Mouse (Mus musculus): ENCODE data around the gene Fbxo11. TPM values are rescaled to one million over a fixed set of nuclear protein-coding genes. Genes with fewer than 3 reads are reported as not detected.

Gene Fbxo11
- polyA plus RNA-seq (2015; fragmentation: Nextera tagmentation; extraction: Ambion mirVana): 28.1 and 29.7 TPM in 2 replicates

GRCm38 (mm10) chr17:88065031-88065800 is at the start of gene Fbxo11:
Fbxo11 (minus strand) TSS chr17:88065291.
- WGBS: 0% methylated on average over 44 of the region's 112 CpGs
- H3K27me3 ChIP-seq (ENCODE audit: control insufficient read depth, insufficient read depth, low read depth, low read length): no peaks in the 10 kb centered on the region
- H3K9me3 ChIP-seq (replicated peaks; ENCODE audit: control insufficient read depth, low read length, poor library complexity, severe bottlenecking): no peaks in the 10 kb centered on the region
- H3K4me1 ChIP-seq (ENCODE audit: control insufficient read depth, insufficient read depth, low read length): peaks cover 16% of the 10 kb centered on the region
- peak within 1 kb of the TSS; percentile 81 for H3K4me2 ChIP-seq (ENCODE audit: low read length)
- ATAC-seq: peak; percentile 8
- peak within 1 kb of the TSS; percentile 95 for H3K9ac ChIP-seq (ENCODE audit: low read depth, low read length)
- no peaks in the 10 kb centered on the region for H3K36me3 ChIP-seq (ENCODE audit: control insufficient read depth, insufficient read depth, low read length)
- H3K4me3 ChIP-seq (ENCODE audit: low read depth, low read length): peak within 1 kb of the TSS; percentile 92
- H3K27ac ChIP-seq (ENCODE audit: low read length): peak within 1 kb of the TSS; percentile 100

DNA sequence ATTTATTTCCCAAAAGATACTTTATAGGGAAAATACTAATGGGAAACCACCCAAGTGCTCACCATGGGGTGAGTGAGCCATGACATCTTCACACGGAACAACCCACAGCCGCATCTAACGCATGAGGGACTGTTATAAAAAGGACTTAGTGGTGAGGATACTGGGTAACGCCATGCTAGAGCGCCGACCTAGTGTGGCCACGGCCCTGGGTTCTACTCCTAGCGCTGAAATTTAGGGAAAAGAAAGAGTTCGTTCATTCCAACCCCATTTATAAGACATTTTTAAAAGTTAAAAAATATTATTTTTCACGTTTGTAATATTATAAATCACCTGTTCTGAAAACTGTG is 48.8 kb upstream of the Fbxo11 start:
- Histone ChIP-seq H3K27ac (ENCODE audit: low read length) (no peak overlapping the region), H3K4me1 (ENCODE audit: control insufficient read depth, insufficient read depth, low read length) (no peaks in the 10 kb centered on the region), H3K4me3 (ENCODE audit: low read depth, low read length) (no peak overlapping the region), H3K36me3 (ENCODE audit: control insufficient read depth, insufficient read depth, low read length) (no peaks in the 10 kb centered on the region), H3K9me3 (replicated peaks; ENCODE audit: control insufficient read depth, low read length, poor library complexity, severe bottlenecking) (no peaks in the 10 kb centered on the region), H3K9ac (ENCODE audit: low read depth, low read length) (no peak overlapping the region), H3K4me2 (ENCODE audit: low read length) (no peak overlapping the region), H3K27me3 (ENCODE audit: control insufficient read depth, insufficient read depth, low read depth, low read length) (no peaks in the 10 kb centered on the region)
- ATAC-seq: no peak
- 91% methylated on average over 10 of the region's 10 CpGs for WGBS

DNA sequence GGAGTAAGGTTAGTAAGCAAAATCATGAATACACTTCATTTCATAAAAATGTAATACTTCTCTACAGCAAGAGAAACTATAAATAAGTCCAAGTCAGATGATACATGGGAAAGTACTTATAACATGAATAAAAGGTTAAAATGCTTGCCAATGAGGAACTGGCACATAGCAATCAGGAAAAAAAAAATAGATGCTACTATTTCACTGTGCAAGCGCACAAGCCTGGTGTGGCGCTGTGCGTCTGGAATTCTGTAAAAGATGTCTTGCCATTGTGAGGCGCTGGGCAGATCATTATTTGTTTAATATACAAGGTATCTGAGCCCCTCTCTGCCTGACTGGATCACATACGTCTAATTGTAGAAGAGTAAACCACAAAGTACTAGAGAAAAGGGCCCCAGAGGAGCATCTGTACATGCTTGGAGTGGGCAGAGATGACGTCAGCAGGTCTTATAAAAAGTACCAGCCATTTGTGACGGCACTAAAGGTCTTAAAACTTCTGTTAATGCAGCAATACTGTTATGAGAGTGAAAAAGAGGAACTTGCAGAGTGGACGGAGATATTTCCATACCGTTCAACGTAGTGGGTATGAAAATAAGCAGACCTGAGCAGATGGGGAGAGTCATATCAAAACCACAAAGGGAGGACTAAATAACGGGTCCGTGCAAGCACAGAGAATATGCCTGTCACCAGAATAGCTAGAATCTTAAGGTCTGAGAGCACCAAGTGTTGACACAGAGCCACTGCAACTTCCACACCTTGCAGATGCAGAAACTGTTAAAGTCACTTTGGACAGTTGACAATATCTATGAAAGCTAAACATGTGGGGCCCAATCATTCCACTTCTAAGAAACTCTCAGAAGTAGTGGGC is 48.2 kb upstream of the Fbxo11 start:
- WGBS: 85% methylated on average over 12 of the region's 12 CpGs
- Histone ChIP-seq H3K36me3 (ENCODE audit: control insufficient read depth, insufficient read depth, low read length) (no peaks in the 10 kb centered on the region), H3K9me3 (replicated peaks; ENCODE audit: control insufficient read depth, low read length, poor library complexity, severe bottlenecking) (no peaks in the 10 kb centered on the region), H3K4me1 (ENCODE audit: control insufficient read depth, insufficient read depth, low read length) (no peaks in the 10 kb centered on the region), H3K27ac (ENCODE audit: low read length) (no peak overlapping the region), H3K4me3 (ENCODE audit: low read depth, low read length) (no peak overlapping the region), H3K9ac (ENCODE audit: low read depth, low read length) (no peak overlapping the region), H3K27me3 (ENCODE audit: control insufficient read depth, insufficient read depth, low read depth, low read length) (no peaks in the 10 kb centered on the region), H3K4me2 (ENCODE audit: low read length) (no peak overlapping the region)
- no peak for ATAC-seq

DNA sequence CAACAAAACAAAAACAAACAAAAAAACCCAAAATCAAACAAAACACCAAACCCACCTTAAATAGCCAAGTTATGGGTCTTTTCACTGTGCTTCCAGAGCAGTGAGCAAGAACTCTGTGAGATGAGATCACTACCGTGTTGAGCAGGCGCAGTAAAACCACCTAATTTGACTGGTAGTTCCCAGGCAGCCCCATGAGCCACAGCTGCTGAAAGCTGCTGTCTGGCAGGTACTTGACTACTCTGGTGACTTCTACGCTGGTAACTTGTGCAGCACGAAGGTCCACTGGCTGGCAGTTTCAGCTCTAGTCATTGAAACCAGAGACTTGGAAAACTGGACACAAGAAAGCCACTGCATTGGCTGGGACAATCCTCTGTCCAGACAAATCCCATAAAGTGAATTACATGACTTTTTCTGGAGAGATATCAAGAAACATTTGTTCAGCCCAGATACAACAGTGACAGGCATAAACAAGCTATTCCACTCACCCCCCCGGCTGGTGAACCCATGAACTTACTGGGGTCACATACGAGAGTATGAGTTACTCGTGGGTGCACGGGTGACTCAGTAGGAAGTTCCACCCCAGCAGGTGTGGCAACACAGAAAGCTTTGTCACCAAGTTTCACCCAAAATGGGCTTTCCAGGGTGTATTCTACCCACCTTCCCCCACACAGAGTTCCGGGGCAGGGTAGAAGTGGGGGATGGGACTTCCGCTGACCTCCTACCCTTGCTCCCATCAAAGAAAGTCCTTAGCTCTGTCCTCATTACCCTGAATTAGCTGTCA is 47.0 kb upstream of the Fbxo11 start:
- Histone ChIP-seq H3K9me3 (replicated peaks; ENCODE audit: control insufficient read depth, low read length, poor library complexity, severe bottlenecking) (no peaks in the 10 kb centered on the region), H3K27ac (ENCODE audit: low read length) (no peak overlapping the region), H3K4me2 (ENCODE audit: low read length) (no peak overlapping the region), H3K4me1 (ENCODE audit: control insufficient read depth, insufficient read depth, low read length) (no peaks in the 10 kb centered on the region), H3K9ac (ENCODE audit: low read depth, low read length) (no peak overlapping the region), H3K36me3 (ENCODE audit: control insufficient read depth, insufficient read depth, low read length) (no peaks in the 10 kb centered on the region), H3K4me3 (ENCODE audit: low read depth, low read length) (no peak overlapping the region), H3K27me3 (ENCODE audit: control insufficient read depth, insufficient read depth, low read depth, low read length) (no peaks in the 10 kb centered on the region)
- ATAC-seq: no peak
- WGBS: 85% methylated on average over 10 of the region's 10 CpGs

GRCm38 (mm10) chr17:88111081-88111796 is 46.1 kb upstream of the Fbxo11 start:
- ATAC-seq: no peak
- Histone ChIP-seq H3K27me3 (ENCODE audit: control insufficient read depth, insufficient read depth, low read depth, low read length) (no peaks in the 10 kb centered on the region), H3K4me2 (ENCODE audit: low read length) (no peak overlapping the region), H3K27ac (ENCODE audit: low read length) (no peak overlapping the region), H3K4me1 (ENCODE audit: control insufficient read depth, insufficient read depth, low read length) (no peaks in the 10 kb centered on the region), H3K9ac (ENCODE audit: low read depth, low read length) (no peak overlapping the region), H3K4me3 (ENCODE audit: low read depth, low read length) (no peak overlapping the region), H3K9me3 (replicated peaks; ENCODE audit: control insufficient read depth, low read length, poor library complexity, severe bottlenecking) (no peaks in the 10 kb centered on the region), H3K36me3 (ENCODE audit: control insufficient read depth, insufficient read depth, low read length) (no peaks in the 10 kb centered on the region)
- WGBS: 87% methylated on average over 12 of the region's 12 CpGs

- Histone ChIP-seq H3K36me3 (ENCODE audit: control insufficient read depth, insufficient read depth, low read length) (no peaks in the 10 kb centered on the region), H3K27ac (ENCODE audit: low read length) (no peak overlapping the region), H3K4me1 (ENCODE audit: control insufficient read depth, insufficient read depth, low read length) (no peaks in the 10 kb centered on the region), H3K4me3 (ENCODE audit: low read depth, low read length) (no peak overlapping the region), H3K9ac (ENCODE audit: low read depth, low read length) (no peak overlapping the region), H3K9me3 (replicated peaks; ENCODE audit: control insufficient read depth, low read length, poor library complexity, severe bottlenecking) (no peaks in the 10 kb centered on the region), H3K27me3 (ENCODE audit: control insufficient read depth, insufficient read depth, low read depth, low read length) (no peaks in the 10 kb centered on the region), H3K4me2 (ENCODE audit: low read length) (no peak overlapping the region)
- 86% methylated on average over 4 of the region's 4 CpGs for WGBS
- no peak for ATAC-seq
Observed at GRCm38 (mm10) chr17:88107708-88108107, 42.6 kb upstream of the Fbxo11 start.

- H3K9ac ChIP-seq (ENCODE audit: low read depth, low read length): no peak overlapping the region
- H3K27me3 ChIP-seq (ENCODE audit: control insufficient read depth, insufficient read depth, low read depth, low read length): no peaks in the 10 kb centered on the region
- H3K36me3 ChIP-seq (ENCODE audit: control insufficient read depth, insufficient read depth, low read length): no peaks in the 10 kb centered on the region
- 85% methylated on average over 9 of the region's 9 CpGs for WGBS
- no peaks in the 10 kb centered on the region for H3K4me1 ChIP-seq (ENCODE audit: control insufficient read depth, insufficient read depth, low read length)
- no peak for ATAC-seq
- no peak overlapping the region for H3K4me2 ChIP-seq (ENCODE audit: low read length)
- H3K27ac ChIP-seq (ENCODE audit: low read length): no peak overlapping the region
- no peaks in the 10 kb centered on the region for H3K9me3 ChIP-seq (replicated peaks; ENCODE audit: control insufficient read depth, low read length, poor library complexity, severe bottlenecking)
- H3K4me3 ChIP-seq (ENCODE audit: low read depth, low read length): no peak overlapping the region
Observed at GRCm38 (mm10) chr17:88106365-88106764, 41.3 kb upstream of the Fbxo11 start.

DNA sequence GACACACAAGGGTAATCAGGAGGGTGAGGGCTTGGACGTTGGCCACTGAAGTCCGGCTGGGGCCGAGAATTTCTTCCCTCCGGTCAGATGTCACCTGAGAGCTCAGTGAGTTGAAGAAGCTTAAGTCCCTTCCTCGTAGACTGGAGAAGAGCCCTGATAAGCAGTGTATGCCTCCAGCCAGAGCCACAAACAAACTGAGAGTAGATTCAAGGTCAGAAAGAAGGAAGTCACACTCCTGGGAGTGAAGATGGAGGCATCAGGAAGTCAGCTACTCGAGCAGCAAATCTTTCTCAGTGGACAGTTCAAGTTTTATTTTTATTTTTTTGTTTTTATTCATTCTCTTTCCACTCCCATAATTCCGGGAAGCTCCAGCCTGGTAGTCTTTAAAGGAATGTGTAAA is 37.5 kb upstream of the Fbxo11 start:
- Histone ChIP-seq H3K27me3 (ENCODE audit: control insufficient read depth, insufficient read depth, low read depth, low read length) (no peaks in the 10 kb centered on the region), H3K4me3 (ENCODE audit: low read depth, low read length) (no peak overlapping the region), H3K36me3 (ENCODE audit: control insufficient read depth, insufficient read depth, low read length) (no peaks in the 10 kb centered on the region), H3K27ac (ENCODE audit: low read length) (no peak overlapping the region), H3K4me2 (ENCODE audit: low read length) (no peak overlapping the region), H3K9ac (ENCODE audit: low read depth, low read length) (no peak overlapping the region), H3K9me3 (replicated peaks; ENCODE audit: control insufficient read depth, low read length, poor library complexity, severe bottlenecking) (no peaks in the 10 kb centered on the region), H3K4me1 (ENCODE audit: control insufficient read depth, insufficient read depth, low read length) (no peaks in the 10 kb centered on the region)
- 85% methylated on average over 7 of the region's 7 CpGs for WGBS
- ATAC-seq: no peak

Measured in midbrain, embryonic 16.5 days (tissue).